Mouse (Mus musculus) forebrain, embryonic 10.5 days (tissue): Measurements from ENCODE around the gene Bcam. TPM values are rescaled to one million over a fixed set of nuclear protein-coding genes. Genes with fewer than 3 reads are reported as not detected.

ENCODE experiments used
- DNase-seq: peaks from one replicate; pipeline ENCODE4 v3.0.0-alpha.2; 2017; ENCODE audit warnings: low spot score; ENCODE audit errors: extremely low spot score
- H3K27ac ChIP-seq: fragments of 300-500 bp; sonication (generic); 2 replicates; pipeline ENCODE4 v1.5.1; 2016; ENCODE audit warnings: mild to moderate bottlenecking
- H3K27me3 ChIP-seq: fragments of 300-500 bp; sonication (generic); 2 replicates; pipeline ENCODE4 v1.6.1; 2016; ENCODE audit warnings: mild to moderate bottlenecking; ENCODE audit not compliant: poor library complexity, severe bottlenecking
- H3K36me3 ChIP-seq: fragments of 300-500 bp; sonication (generic); replicated peaks from 2 replicates; pipeline ENCODE4 v1.6.1; 2016; ENCODE audit warnings: mild to moderate bottlenecking, moderate library complexity
- H3K4me1 ChIP-seq: fragments of 300-500 bp; sonication (generic); 2 replicates; pipeline ENCODE4 v1.6.1; 2016
- H3K4me3 ChIP-seq: fragments of 300-500 bp; sonication (generic); 2 replicates; pipeline ENCODE4 v1.5.1; 2016; ENCODE audit warnings: mild to moderate bottlenecking, moderate library complexity
- H3K9me3 ChIP-seq: fragments of 300-500 bp; sonication (generic); 2 replicates; pipeline ENCODE4 v1.6.1; 2016; ENCODE audit warnings: mild to moderate bottlenecking, moderate library complexity
- WGBS: fragments of 180-500 bp; shearing (Covaris S2); methylation state at CpG from one replicate; pipeline ENCODE4 v1.1.7; 2016; 5-methylcytosine and 5-hydroxymethylcytosine counted together
- polyA plus RNA-seq: library from polyadenylated mRNA; unstranded; fragments of >200 nt; fragmentation: Nextera tagmentation; extraction: Ambion mirVana; gene quantifications from 2 replicates; pipeline ENCODE4 v1.2.1, GENCODE M21; 2016

Gene Bcam
- polyA plus RNA-seq, 1 experiment from 2014 or later = 33.1 TPM

DNA sequence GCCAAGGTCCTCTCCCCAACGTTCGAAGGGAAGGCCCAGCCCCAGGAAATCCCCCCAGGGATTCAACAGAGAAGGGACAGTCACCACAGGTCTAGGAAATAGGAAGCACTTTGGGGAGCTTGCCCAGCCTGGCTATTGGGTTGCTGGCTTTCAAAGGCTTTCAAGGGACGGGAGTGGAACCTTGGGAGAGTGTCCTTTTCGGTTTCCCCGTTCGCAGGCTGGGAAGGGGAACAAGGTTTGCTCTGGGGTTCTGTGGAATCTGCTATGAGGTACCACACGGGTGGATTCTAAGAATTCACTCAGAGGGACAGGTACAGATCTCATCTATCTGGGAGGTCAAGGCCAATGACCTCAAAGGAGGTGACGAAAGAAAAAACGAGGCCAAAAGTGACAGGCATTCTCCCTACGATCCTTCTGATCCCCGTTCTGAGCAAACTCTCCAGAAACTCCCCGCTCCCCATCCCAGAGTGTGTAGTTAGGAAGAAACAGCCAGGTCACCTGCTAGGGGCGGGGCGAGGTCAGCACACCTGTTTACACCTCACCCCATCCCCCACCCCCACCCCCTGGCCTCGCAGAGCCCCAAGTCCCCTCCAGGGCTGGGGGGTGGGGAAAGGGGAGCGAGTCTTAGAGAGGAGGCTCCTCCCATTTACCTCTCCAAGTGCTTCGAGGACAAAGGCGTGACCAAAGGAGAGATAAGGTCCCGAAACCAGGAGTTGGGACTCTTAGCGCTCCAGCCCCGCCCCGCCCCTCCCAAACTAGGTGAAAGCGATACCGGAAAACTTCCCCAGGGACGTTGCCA, 23.2 kb downstream of the Bcam start:
- Histone ChIP-seq H3K4me3 (peak overlapping the region; percentile 77), H3K27ac (peak overlapping the region; percentile 92), H3K27me3 (no peaks in the 10 kb centered on the region), H3K4me1 (peaks cover 59% of the 10 kb centered on the region), H3K9me3 (no peaks in the 10 kb centered on the region), H3K36me3 (peaks cover 32% of the 10 kb centered on the region)
- WGBS = 3% methylated on average over 25 of the region's 25 CpGs
- DNase-seq = no peak

DNA sequence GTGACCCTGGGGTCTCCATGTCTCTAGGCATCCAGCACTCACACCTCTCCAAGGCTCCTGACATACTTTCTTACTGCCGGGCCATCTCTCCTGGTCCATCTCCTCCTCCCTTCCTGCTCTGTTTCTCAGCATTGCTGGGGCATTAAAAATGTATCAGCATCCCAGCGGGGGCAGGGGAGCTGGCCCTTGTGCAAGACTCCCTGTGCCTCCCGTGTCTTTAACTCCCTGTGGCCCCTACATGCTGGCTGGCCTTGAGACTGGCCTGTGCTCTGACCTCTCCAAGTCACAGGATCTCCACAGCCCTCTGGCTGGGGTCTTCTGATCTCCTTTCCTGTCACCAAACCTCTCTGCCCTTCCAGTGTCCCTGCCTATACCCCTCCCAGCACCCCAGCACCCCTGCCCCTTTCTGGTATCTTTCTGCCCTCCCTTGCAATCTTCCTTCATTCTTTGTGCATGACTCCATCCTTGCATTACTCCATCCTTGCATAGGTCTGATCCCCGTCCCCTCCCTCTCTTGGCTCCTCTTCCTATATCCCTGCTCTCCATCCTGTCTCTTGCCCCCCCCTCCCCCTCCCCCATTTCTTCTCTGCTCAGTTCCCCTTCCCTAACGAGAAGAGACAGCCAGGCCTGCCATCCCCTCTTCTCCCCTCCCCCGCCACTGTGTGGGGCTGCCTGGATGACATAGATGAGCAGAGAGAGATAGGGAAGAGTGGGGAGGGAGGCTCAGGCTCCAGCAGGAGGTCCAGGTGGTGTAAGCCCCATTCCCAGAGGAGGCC, 24.2 kb downstream of the Bcam start:
- Histone ChIP-seq H3K27me3 (no peaks in the 10 kb centered on the region), H3K9me3 (no peaks in the 10 kb centered on the region), H3K36me3 (peaks cover 37% of the 10 kb centered on the region), H3K4me3 (peak overlapping the region; percentile 77), H3K27ac (peak overlapping the region; percentile 2; the same call in 1 of the 2 replicates), H3K4me1 (peaks cover 69% of the 10 kb centered on the region)
- DNase-seq = no peak
- WGBS = 32% methylated on average over 6 of the region's 6 CpGs

DNA sequence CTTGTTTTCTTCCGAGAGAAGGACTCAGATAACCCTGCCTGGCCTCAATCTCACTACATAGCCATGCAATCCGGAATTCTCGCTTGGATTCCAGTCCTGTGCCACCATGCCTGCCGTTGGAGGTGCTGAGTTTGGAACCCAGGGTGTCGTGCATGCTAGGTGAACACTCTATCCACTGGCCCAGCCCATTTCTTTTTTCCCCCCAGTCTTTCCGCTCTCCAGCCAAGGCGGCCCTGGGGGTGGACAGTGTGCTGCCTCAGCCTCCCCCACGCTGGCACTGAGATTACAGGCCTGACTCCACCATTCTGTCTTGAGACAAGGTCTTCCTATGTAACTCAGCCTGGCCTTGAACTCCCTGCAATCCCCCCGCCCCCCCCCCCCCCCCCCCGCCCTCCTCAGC, 24.8 kb downstream of the Bcam start:
- no peaks in the 10 kb centered on the region for H3K9me3 ChIP-seq
- no peaks in the 10 kb centered on the region for H3K27me3 ChIP-seq
- peaks cover 44% of the 10 kb centered on the region for H3K36me3 ChIP-seq
- DNase-seq = no peak
- no peak overlapping the region for H3K27ac ChIP-seq
- H3K4me3 ChIP-seq = no peak overlapping the region
- 77% methylated on average over 10 of the region's 10 CpGs for WGBS
- H3K4me1 ChIP-seq = peaks cover 74% of the 10 kb centered on the region

- no peak overlapping the region for H3K27ac ChIP-seq
Observed at GRCm38 (mm10) chr7:19744590-19745385, 26.0 kb downstream of the Bcam start.

GRCm38 (mm10) chr7:19743791-19744190, 27.0 kb downstream of the Bcam start:
- Histone ChIP-seq H3K9me3 (peaks cover 3% of the 10 kb centered on the region; the same call in 1 of the 2 replicates), H3K4me1 (peaks cover 63% of the 10 kb centered on the region), H3K4me3 (no peak overlapping the region), H3K27me3 (no peaks in the 10 kb centered on the region), H3K27ac (no peak overlapping the region), H3K36me3 (peaks cover 65% of the 10 kb centered on the region)
- 93% methylated on average over 6 of the region's 6 CpGs for WGBS
- no peak for DNase-seq

More at GRCm38 (mm10) chr7:19744590-19745385, 26.0 kb downstream of the Bcam start:
- 85% methylated on average over 14 of the region's 14 CpGs for WGBS
- H3K36me3 ChIP-seq = peaks cover 56% of the 10 kb centered on the region
- H3K4me3 ChIP-seq = no peak overlapping the region; the same call in 1 of the 2 replicates
- no peaks in the 10 kb centered on the region for H3K27me3 ChIP-seq
- DNase-seq = no peak
- peaks cover 66% of the 10 kb centered on the region for H3K4me1 ChIP-seq
- H3K9me3 ChIP-seq = peaks cover 3% of the 10 kb centered on the region; the same call in 1 of the 2 replicates

DNA sequence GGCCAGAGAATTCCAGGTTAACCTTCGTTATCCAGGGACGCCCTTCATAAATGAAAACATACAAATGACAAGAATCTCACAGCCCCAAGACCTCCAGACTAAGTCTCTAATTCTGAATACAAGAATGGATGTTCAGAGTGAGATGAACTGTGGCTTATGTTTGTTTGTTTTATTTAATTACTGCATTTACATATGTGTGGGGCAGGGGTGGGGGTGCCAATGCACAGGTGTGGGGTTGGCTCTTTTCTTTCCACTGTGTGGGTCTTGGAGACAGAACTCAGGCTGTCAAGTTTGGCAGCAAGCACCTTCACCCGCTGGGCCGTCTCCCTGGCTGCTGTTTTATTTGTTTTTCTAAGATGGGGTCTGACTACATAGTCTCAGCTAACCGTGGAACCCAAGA, 28.3 kb downstream of the Bcam start:
- Histone ChIP-seq H3K4me3 (no peak overlapping the region), H3K27ac (no peak overlapping the region), H3K9me3 (peaks cover 3% of the 10 kb centered on the region; the same call in 1 of the 2 replicates), H3K36me3 (peaks cover 75% of the 10 kb centered on the region), H3K4me1 (peaks cover 50% of the 10 kb centered on the region), H3K27me3 (no peaks in the 10 kb centered on the region)
- WGBS = 63% methylated on average over 5 of the region's 5 CpGs
- DNase-seq = no peak

DNA sequence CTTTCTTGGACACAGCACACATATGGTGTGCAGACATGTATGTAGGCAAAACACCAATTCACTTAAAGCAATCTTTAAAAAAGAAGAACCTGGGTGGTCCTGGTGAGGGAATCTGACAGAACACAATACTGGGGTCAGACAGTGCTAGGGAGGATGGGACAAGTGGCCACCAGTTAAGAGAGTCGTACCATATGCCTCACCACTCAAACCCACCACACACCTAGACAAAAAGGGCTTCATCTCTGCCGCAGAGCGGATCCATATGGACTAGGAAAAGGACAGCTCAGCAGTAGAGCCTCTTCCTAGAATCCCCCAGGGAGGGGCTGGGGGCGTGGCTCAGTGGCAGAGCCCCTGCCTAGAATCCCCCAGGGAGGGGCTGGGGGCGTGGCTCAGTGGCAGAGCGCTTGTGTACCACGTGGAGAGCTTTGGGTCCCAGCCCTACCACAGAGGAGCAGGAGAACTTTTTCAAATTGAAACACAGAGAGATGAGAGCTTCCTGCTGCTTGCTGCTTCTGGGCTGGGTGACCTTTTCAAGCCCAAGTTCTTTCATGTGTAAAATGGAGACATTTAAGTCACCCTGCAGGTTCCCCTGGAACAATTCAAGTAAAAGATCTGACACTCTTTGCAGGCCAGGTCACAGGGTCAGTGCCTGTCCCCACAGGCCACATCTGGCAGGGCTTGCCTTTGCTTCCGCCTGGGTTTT, 29.3 kb downstream of the Bcam start:
- 20% methylated on average over 8 of the region's 8 CpGs for WGBS
- 0 out of 2 replicates have a peak overlapping the region, but pooled peaks have one; percentile 11 for H3K27ac ChIP-seq
- H3K36me3 ChIP-seq = peaks cover 85% of the 10 kb centered on the region
- H3K4me1 ChIP-seq = peaks cover 40% of the 10 kb centered on the region
- no peaks in the 10 kb centered on the region for H3K27me3 ChIP-seq
- H3K4me3 ChIP-seq = no peak overlapping the region
- DNase-seq = no peak
- H3K9me3 ChIP-seq = peaks cover 3% of the 10 kb centered on the region; the same call in 1 of the 2 replicates

DNA sequence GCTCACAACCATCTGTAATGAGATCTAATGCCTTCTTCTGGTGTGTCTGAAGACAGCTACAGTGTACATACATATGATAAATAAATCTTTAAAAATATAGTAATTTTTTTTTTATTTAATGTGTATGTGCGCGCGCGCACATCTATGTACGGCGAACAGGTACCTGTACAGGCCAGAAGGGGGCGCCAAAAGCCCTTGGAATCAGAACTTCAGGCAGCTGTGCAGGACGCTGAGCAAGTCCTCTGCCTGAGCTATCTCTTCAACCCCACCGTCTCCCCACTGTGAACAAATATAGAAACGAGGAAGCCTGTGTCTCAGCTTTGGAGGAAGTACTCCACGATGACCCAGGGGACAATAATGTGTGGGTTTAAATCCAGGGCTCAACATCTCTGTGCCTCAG, 30.5 kb downstream of the Bcam start:
- WGBS = 90% methylated on average over 11 of the region's 11 CpGs
- Histone ChIP-seq H3K9me3 (peaks cover 3% of the 10 kb centered on the region; the same call in 1 of the 2 replicates), H3K4me1 (peaks cover 28% of the 10 kb centered on the region), H3K4me3 (no peak overlapping the region), H3K27me3 (no peaks in the 10 kb centered on the region), H3K36me3 (peaks cover 89% of the 10 kb centered on the region), H3K27ac (no peak overlapping the region)
- DNase-seq = no peak

- Histone ChIP-seq H3K9me3 (peaks cover 3% of the 10 kb centered on the region; the same call in 1 of the 2 replicates), H3K4me1 (peaks cover 20% of the 10 kb centered on the region), H3K4me3 (no peak overlapping the region), H3K27me3 (no peaks in the 10 kb centered on the region), H3K27ac (no peak overlapping the region), H3K36me3 (peaks cover 89% of the 10 kb centered on the region)
- DNase-seq = no peak
- 91% methylated on average over 3 of the region's 3 CpGs for WGBS
Observed at GRCm38 (mm10) chr7:19738771-19739170, 32.0 kb downstream of the Bcam start.

DNA sequence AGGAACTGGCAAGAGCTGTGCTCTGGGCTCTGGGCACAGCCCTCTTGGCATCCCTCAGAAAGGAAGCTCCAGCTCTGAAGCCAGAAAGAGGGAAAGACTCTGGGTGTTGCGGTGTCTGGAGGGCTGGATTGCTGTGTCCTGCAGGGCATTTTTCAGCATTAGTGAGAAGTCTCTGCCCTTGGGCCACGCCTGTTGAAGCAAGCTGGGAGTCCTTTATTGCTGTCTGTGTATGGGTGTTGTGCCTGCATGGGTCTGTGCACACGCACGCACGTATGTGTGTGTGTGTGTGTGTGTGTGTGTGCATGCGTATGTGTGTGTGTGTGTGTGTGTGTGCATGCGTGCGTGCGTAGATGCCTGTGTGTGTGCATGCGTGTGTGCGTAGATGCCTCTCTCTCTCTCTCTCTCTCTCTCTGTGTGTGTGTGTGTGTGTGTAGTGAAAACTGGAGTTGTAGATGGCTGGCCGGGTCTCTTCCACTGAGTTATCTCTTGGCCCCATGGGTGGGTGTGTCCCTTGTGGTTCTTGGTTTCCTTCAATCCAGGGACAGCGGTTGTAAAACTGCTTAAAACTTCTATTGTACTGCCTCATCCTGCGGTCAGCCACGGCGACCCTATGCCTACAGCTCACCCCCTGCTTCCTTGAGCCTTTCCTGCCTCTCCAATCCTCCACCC, 34.3 kb downstream of the Bcam start:
- H3K4me3 ChIP-seq = no peak overlapping the region
- H3K4me1 ChIP-seq = peaks cover 9% of the 10 kb centered on the region
- WGBS = 93% methylated on average over 16 of the region's 16 CpGs
- H3K27ac ChIP-seq = no peak overlapping the region
- H3K36me3 ChIP-seq = peaks cover 93% of the 10 kb centered on the region
- H3K27me3 ChIP-seq = no peaks in the 10 kb centered on the region
- no peak for DNase-seq
- H3K9me3 ChIP-seq = peaks cover 3% of the 10 kb centered on the region; the same call in 1 of the 2 replicates

DNA sequence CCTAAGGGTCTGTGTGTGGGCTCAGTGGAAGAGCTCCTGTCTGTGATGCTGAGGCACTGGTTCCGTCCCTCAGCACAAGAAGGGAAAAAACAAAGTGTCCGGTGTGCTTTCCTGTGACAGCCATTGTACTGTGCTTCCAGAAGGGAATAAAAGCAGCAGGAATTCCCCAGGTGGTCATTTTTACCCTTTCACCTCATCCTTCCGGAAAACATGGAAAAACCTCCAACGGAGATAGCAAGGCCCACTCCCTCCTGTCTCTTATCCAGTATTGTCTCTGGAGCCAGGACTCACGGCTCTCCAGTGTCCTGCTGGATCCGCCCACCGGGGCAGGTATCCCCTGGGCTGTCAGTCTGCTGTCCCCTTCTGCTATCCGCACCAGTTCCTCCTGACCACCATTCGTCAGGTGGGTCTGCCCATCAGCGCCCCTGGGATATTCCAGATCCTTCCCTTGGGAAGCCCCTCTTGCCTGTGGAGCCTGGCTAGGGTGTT, 36.6 kb downstream of the Bcam start:
- H3K9me3 ChIP-seq = no peaks in the 10 kb centered on the region
- H3K4me3 ChIP-seq = no peak overlapping the region
- H3K4me1 ChIP-seq = no peaks in the 10 kb centered on the region
- peaks cover 93% of the 10 kb centered on the region for H3K36me3 ChIP-seq
- DNase-seq = no peak
- H3K27me3 ChIP-seq = no peaks in the 10 kb centered on the region
- H3K27ac ChIP-seq = no peak overlapping the region
- 94% methylated on average over 10 of the region's 10 CpGs for WGBS
